13 mouse cellular contexts compared by ENCODE assay signal in the genomic region with DNA sequence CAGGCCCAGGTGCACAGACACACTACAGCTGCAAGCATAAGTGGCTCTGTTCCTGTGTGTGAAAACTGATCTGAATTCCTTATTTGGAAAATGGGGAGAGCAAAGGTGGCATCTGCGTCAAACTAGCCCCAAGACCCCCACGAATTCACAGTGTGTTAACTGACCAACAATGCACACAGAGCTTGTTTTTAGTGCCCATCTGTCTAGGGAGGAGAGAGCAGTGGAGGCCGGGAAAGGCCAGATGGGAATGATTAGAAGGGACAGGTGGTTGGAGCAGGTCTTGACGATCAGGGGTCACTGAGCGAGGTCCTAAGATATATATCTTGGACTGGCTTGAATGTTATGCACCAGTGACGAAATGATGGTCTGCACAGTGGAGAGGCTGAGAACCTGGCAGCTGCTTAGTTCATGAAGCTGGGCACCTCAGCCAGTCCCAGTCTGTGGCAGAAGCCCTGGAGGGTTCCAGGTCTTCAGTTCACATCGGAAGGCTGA. TPM values are rescaled to one million over a fixed set of nuclear protein-coding genes. Genes with fewer than 3 reads are reported as not detected.
DNase-seq lines count a peak whose midpoint lies in the region; ATAC-seq and TF ChIP-seq lines count a peak whose summit lies in the region.
"Had no signal": no experiment of that assay in that cellular context is flagged by ENCODE, and none has a peak within 500 bp of the region (broad histone marks: within the 10 kb centered on the region; RNA-seq: fewer than 3 reads in every experiment).

No protein-coding gene starts in this region.

- H3K27me3 ChIP-seq in forebrain, embryonic 14.5 days (replicated peaks; ENCODE audit: control insufficient read depth, insufficient read depth, low read length) = no peaks in the 10 kb centered on the region
- no peaks in the 10 kb centered on the region for H3K27me3 ChIP-seq in forebrain, postnatal 0 days (ENCODE audit: insufficient read depth, low read length)
- no peaks in the 10 kb centered on the region for H3K27me3 ChIP-seq in midbrain, embryonic 11.5 days (ENCODE audit: control insufficient read depth, insufficient read depth, low read length)
- no peaks in the 10 kb centered on the region for H3K27me3 ChIP-seq in midbrain, embryonic 10.5 days (ENCODE audit: low read depth, poor library complexity, severe bottlenecking)
- H3K27me3 ChIP-seq in limb, embryonic 10.5 days (ENCODE audit: low read depth, poor library complexity, severe bottlenecking) = no peaks in the 10 kb centered on the region
- H3K27me3 ChIP-seq: embryonic facial prominence, embryonic 13.5 days; liver, embryonic 15.5 days had no signal

- TF ChIP-seq CTCF in forebrain, postnatal 0 days (IDR thresholded peaks at IDR 0.05; ENCODE audit: low read depth) = no peak

- no peaks in the 10 kb centered on the region for H3K9me3 ChIP-seq in forebrain, embryonic 14.5 days (replicated peaks; ENCODE audit: control insufficient read depth, low read length)
- no peaks in the 10 kb centered on the region for H3K9me3 ChIP-seq in forebrain, postnatal 0 days (ENCODE audit: low read length)
- no peaks in the 10 kb centered on the region for H3K9me3 ChIP-seq in midbrain, embryonic 11.5 days (ENCODE audit: control insufficient read depth, low read length)
- H3K9me3 ChIP-seq in midbrain, embryonic 10.5 days (replicated peaks) = no peaks in the 10 kb centered on the region
- H3K9me3 ChIP-seq in limb, embryonic 10.5 days (replicated peaks) = no peaks in the 10 kb centered on the region
- H3K9me3 ChIP-seq: embryonic facial prominence, embryonic 13.5 days; liver, embryonic 15.5 days had no signal

- no peak overlapping the region for H3K4me2 ChIP-seq in forebrain, embryonic 14.5 days (ENCODE audit: low read length)
- no peak overlapping the region for H3K4me2 ChIP-seq in forebrain, postnatal 0 days (ENCODE audit: low read depth)
- H3K4me2 ChIP-seq in midbrain, embryonic 11.5 days = no peak overlapping the region
- H3K4me2 ChIP-seq: embryonic facial prominence, embryonic 13.5 days; liver, embryonic 15.5 days had no signal

- no peak overlapping the region for H3K4me3 ChIP-seq in forebrain, embryonic 14.5 days (ENCODE audit: low read depth, low read length)
- H3K4me3 ChIP-seq in forebrain, postnatal 0 days (ENCODE audit: low read depth, low read length) = no peak overlapping the region
- no peak overlapping the region for H3K4me3 ChIP-seq in midbrain, embryonic 11.5 days (ENCODE audit: low read depth, low read length)
- H3K4me3 ChIP-seq in midbrain, embryonic 10.5 days = no peak overlapping the region
- H3K4me3 ChIP-seq in limb, embryonic 10.5 days = 0 out of 2 replicates have a peak overlapping the region, but pooled peaks have one; percentile 5
- H3K4me3 ChIP-seq: embryonic facial prominence, embryonic 13.5 days; liver, embryonic 15.5 days had no signal

- ATAC-seq in forebrain, embryonic 14.5 days = peak; percentile 50
- ATAC-seq in forebrain, postnatal 0 days = no peak
- ATAC-seq in midbrain, embryonic 11.5 days (ENCODE audit: low FRiP score) = no peak
- ATAC-seq: activated CD4-positive, CD25-positive, alpha-beta regulatory T cell, adult 4 months had no signal

- H3K9ac ChIP-seq in forebrain, embryonic 14.5 days (ENCODE audit: low read length) = no peak overlapping the region
- H3K9ac ChIP-seq in forebrain, postnatal 0 days = no peak overlapping the region
- no peak overlapping the region for H3K9ac ChIP-seq in midbrain, embryonic 11.5 days (ENCODE audit: low read length)
- H3K9ac ChIP-seq: embryonic facial prominence, embryonic 13.5 days; liver, embryonic 15.5 days had no signal

- DNase-seq in forebrain, embryonic 14.5 days (ENCODE audit: low spot score) = no peak
- no peak for DNase-seq in forebrain, postnatal 0 days
- DNase-seq in midbrain, embryonic 11.5 days (ENCODE audit: low spot score, missing footprints) = peak; percentile 67
- no peak for DNase-seq in midbrain, embryonic 10.5 days (ENCODE audit: low spot score)
- DNase-seq in limb, embryonic 10.5 days (ENCODE audit: low spot score) = peak; percentile 80
- peak; percentile 60 for DNase-seq in retina, postnatal 1 day
- no peak for DNase-seq in lung, postnatal 25 days (ENCODE audit: low spot score)
- no peak for DNase-seq in thymus, postnatal 10 days (ENCODE audit: low spot score in 2 of 2)
- DNase-seq: heart, adult 18-20 months; kidney, postnatal 14 days had no signal

- 74% methylated on average over 7 of the region's 7 CpGs for WGBS in forebrain, embryonic 14.5 days
- WGBS in forebrain, postnatal 0 days = 69% methylated on average over 7 of the region's 7 CpGs
- 74% methylated on average over 7 of the region's 7 CpGs for WGBS in midbrain, embryonic 11.5 days
- 74% methylated on average over 7 of the region's 7 CpGs for WGBS in midbrain, embryonic 10.5 days
- WGBS in limb, embryonic 10.5 days = 15% methylated on average over 7 of the region's 7 CpGs

- no peak overlapping the region for H3K27ac ChIP-seq in forebrain, embryonic 14.5 days (ENCODE audit: low read depth, low read length)
- H3K27ac ChIP-seq in forebrain, postnatal 0 days (ENCODE audit: low read depth, low read length) = no peak overlapping the region
- no peak overlapping the region for H3K27ac ChIP-seq in midbrain, embryonic 11.5 days (ENCODE audit: low read depth, low read length)
- no peak overlapping the region for H3K27ac ChIP-seq in midbrain, embryonic 10.5 days (replicated peaks)
- H3K27ac ChIP-seq in limb, embryonic 10.5 days = peak overlapping the region; percentile 72; the same call in 1 of the 2 replicates
- H3K27ac ChIP-seq: embryonic facial prominence, embryonic 13.5 days; liver, embryonic 15.5 days had no signal

- no peaks in the 10 kb centered on the region for H3K36me3 ChIP-seq in forebrain, embryonic 14.5 days (ENCODE audit: control insufficient read depth, insufficient read depth, low read length)
- H3K36me3 ChIP-seq in forebrain, postnatal 0 days (ENCODE audit: insufficient read depth) = no peaks in the 10 kb centered on the region
- no peaks in the 10 kb centered on the region for H3K36me3 ChIP-seq in midbrain, embryonic 11.5 days (ENCODE audit: control insufficient read depth, insufficient read depth, low read length)
- no peaks in the 10 kb centered on the region for H3K36me3 ChIP-seq in midbrain, embryonic 10.5 days
- H3K36me3 ChIP-seq in limb, embryonic 10.5 days = no peaks in the 10 kb centered on the region
- H3K36me3 ChIP-seq: embryonic facial prominence, embryonic 13.5 days; liver, embryonic 15.5 days had no signal

- no peaks in the 10 kb centered on the region for H3K4me1 ChIP-seq in forebrain, embryonic 14.5 days (ENCODE audit: control insufficient read depth, insufficient read depth, low read length)
- H3K4me1 ChIP-seq in forebrain, postnatal 0 days (ENCODE audit: insufficient read depth) = no peaks in the 10 kb centered on the region
- H3K4me1 ChIP-seq in midbrain, embryonic 11.5 days (ENCODE audit: control insufficient read depth, insufficient read depth, low read length) = no peaks in the 10 kb centered on the region
- peaks cover 12% of the 10 kb centered on the region for H3K4me1 ChIP-seq in midbrain, embryonic 10.5 days
- H3K4me1 ChIP-seq in limb, embryonic 10.5 days = peaks cover 52% of the 10 kb centered on the region
- H3K4me1 ChIP-seq: liver, embryonic 15.5 days had no signal

RNA-seq across cellular contexts. Expression of a gene that starts 39.2 kb away (rescaled TPM):
- 26.6 and 27.4 TPM in 2 replicates for polyA plus RNA-seq in forebrain, embryonic 14.5 days (2014; fragmentation: Nextera tagmentation; extraction: Ambion mirVana)
- 7.7 and 8.4 TPM in 2 replicates for total RNA-seq in forebrain, postnatal 0 days (2014; rRNA removed)
- 37.3 and 43.5 TPM in 2 replicates for polyA plus RNA-seq in forebrain, postnatal 0 days (2015; fragmentation: Nextera tagmentation; extraction: Ambion mirVana)
- polyA plus RNA-seq in midbrain, embryonic 11.5 days (2014; fragmentation: Nextera tagmentation; extraction: Ambion mirVana) = 27.0 and 29.0 TPM in 2 replicates
- 27.3 and 30.3 TPM in 2 replicates for polyA plus RNA-seq in midbrain, embryonic 10.5 days (2016; fragmentation: Nextera tagmentation; extraction: Ambion mirVana)
- polyA plus RNA-seq in limb, embryonic 10.5 days (2016; fragmentation: Nextera tagmentation; extraction: Ambion mirVana) = 40.7 and 91.2 TPM in 2 replicates

Comparison
In these comparisons a context has a peak if more than half of its experiments do, and no peak if none do; other contexts are left out.
1. DNase-seq: peak in midbrain, embryonic 11.5 days (single experiment), limb, embryonic 10.5 days (single experiment) and retina, postnatal 1 day (single experiment); none in forebrain, embryonic 14.5 days (single experiment), forebrain, postnatal 0 days (single experiment), midbrain, embryonic 10.5 days (single experiment), lung, postnatal 25 days (single experiment) and thymus, postnatal 10 days (0 of 2).